Mouse (Mus musculus) brain, embryonic 14.5 days (tissue): ENCODE results near the gene Kif5a.

ENCODE experiments used
- CTCF ChIP-seq: fragments of 200-500 bp; IDR thresholded peaks from 2 replicates; pipeline ENCODE4 v1.5.1; 2012; ENCODE audit warnings: inconsistent platforms, mild to moderate bottlenecking, moderate library complexity, borderline replicate concordance; ENCODE audit not compliant: insufficient read depth, insufficient read length; ENCODE audit errors: extremely low read depth
- POLR2A ChIP-seq: fragments of 200-500 bp; IDR thresholded peaks from 2 replicates; pipeline ENCODE4 v1.6.1; 2012; ENCODE audit warnings: mild to moderate bottlenecking, inconsistent platforms, borderline replicate concordance; ENCODE audit not compliant: poor library complexity, insufficient read depth, insufficient read length, severe bottlenecking; ENCODE audit errors: extremely low read depth

- TF ChIP-seq POLR2A (no peak), CTCF (no peak)
Observed at GRCm38 (mm10) chr10:127189651-127190381, 73.3 kb downstream of the Kif5a start, which contains the start of gene Arhgef25.
